Mouse (Mus musculus): ENCODE results near the gene Synj2.

DNA sequence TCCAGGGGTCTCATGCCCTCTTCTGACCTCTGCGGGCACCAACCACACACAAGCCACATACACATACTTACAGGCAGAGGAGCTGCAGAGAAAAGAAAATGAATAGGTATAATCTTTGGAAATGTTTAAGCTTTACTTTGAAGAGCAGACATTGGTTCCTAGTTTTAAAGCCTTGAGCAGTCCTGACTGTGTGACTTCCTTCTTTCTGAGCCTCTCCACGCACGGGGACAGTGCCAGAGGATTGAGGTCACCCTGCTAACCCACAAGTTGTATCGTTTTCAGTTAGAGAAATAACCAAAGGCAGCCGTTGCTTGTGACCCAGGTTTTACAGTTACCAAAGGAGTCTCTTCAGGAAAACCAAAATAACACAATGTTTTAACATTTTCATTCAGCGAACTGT, 12.0 kb upstream of the Synj2 start:
- no peak for TF ChIP-seq CTCF (IDR thresholded peaks at IDR 0.05; ENCODE audit: low read depth)
- no peak for TF ChIP-seq EP300 (IDR thresholded peaks at IDR 0.05; ENCODE audit: low read depth)
